Mouse (Mus musculus) C2C12 (cell line): ENCODE results near the gene Gm32802.
"Not testable (repeated sequence)": the region's sequence is repeated elsewhere in the genome, so short reads cannot be mapped to it uniquely, and the experiment has no call there.

ENCODE experiments used
- CEBPB ChIP-seq: IDR thresholded peaks from one replicate; pipeline ENCODE4 v1.6.1; 2011; ENCODE audit warnings: low read depth, mild to moderate bottlenecking, control low read depth, moderate library complexity
- CTCF ChIP-seq: IDR thresholded peaks from one replicate; pipeline ENCODE4 v1.5.1; 2011; ENCODE audit not compliant: control insufficient read depth, insufficient read depth, insufficient read length
- MYOG ChIP-seq: IDR thresholded peaks from one replicate; pipeline ENCODE4 v1.6.1; 2011; ENCODE audit not compliant: control insufficient read depth, insufficient read length; ENCODE audit errors: extremely low read depth
- USF1 ChIP-seq: IDR thresholded peaks from one replicate; pipeline ENCODE4 v1.6.1; 2011; ENCODE audit warnings: low read depth, mild to moderate bottlenecking, control low read depth, moderate library complexity

- TF ChIP-seq CTCF, MYOG, USF1, CEBPB: not testable (repeated sequence)
Measured at GRCm38 (mm10) chr10:118271416-118271815, 12.9 kb downstream of the Gm32802 start.
